Mouse (Mus musculus) c-Kit-positive CD71-positive TER-119-positive erythroid progenitor cells, embryonic 14.5 days (primary cell): ENCODE measurements at regions not wholly inside any gene's neighbourhood (a gene's known extent, or its start where the extent isn't known, plus 50 kb on each side); places are given as distances from the start of the nearest gene placed in this dataset.

Experiments
- DNase-seq: peaks from one replicate; pipeline ENCODE4 v3.0.0-alpha.2; 2013; ENCODE audit warnings: low spot score

GRCm38 (mm10) chr3:51019650-51020346 lies 204.4 kb upstream of the Noct start:
- no peak for DNase-seq

GRCm38 (mm10) chr3:51024655-51025054 lies 199.6 kb upstream of the Noct start:
- no peak for DNase-seq

GRCm38 (mm10) chr3:51031821-51032220 lies 192.4 kb upstream of the Noct start:
- no peak for DNase-seq

GRCm38 (mm10) chr3:51033292-51033691 lies 191.0 kb upstream of the Noct start:
- no peak for DNase-seq

- DNase-seq = no peak
Observed at GRCm38 (mm10) chr3:51036700-51037306, 187.4 kb upstream of the Noct start.

GRCm38 (mm10) chr3:51042223-51042846 lies 181.9 kb upstream of the Noct start:
- no peak for DNase-seq

GRCm38 (mm10) chr3:51048739-51049138 lies 175.5 kb upstream of the Noct start:
- DNase-seq = no peak

- DNase-seq = no peak
Observed at GRCm38 (mm10) chr3:51050156-51050555, 174.1 kb upstream of the Noct start.

- no peak for DNase-seq
Observed at GRCm38 (mm10) chr3:51055004-51055403, 169.2 kb upstream of the Noct start.

- no peak for DNase-seq
Observed at GRCm38 (mm10) chr3:51064201-51064600, 160.0 kb upstream of the Noct start.

GRCm38 (mm10) chr3:51066373-51066772 lies 157.9 kb upstream of the Noct start:
- DNase-seq = no peak

- no peak for DNase-seq
Observed at GRCm38 (mm10) chr3:51072417-51072816, 151.8 kb upstream of the Noct start.

- no peak for DNase-seq
Observed at GRCm38 (mm10) chr3:51073003-51073679, 151.1 kb upstream of the Noct start.

- DNase-seq = no peak
Observed at GRCm38 (mm10) chr3:51073743-51074319, 150.4 kb upstream of the Noct start.

- no peak for DNase-seq
Observed at GRCm38 (mm10) chr3:51075219-51075920, 148.9 kb upstream of the Noct start.

GRCm38 (mm10) chr3:51078459-51078858 lies 145.8 kb upstream of the Noct start:
- no peak for DNase-seq

GRCm38 (mm10) chr3:51080415-51080814 lies 143.8 kb upstream of the Noct start:
- DNase-seq = no peak

GRCm38 (mm10) chr3:51080855-51081254 lies 143.4 kb upstream of the Noct start:
- no peak for DNase-seq

- DNase-seq = no peak
Observed at GRCm38 (mm10) chr3:51082831-51083575, 141.2 kb upstream of the Noct start.

GRCm38 (mm10) chr3:51083583-51083982 lies 140.7 kb upstream of the Noct start:
- DNase-seq = no peak

GRCm38 (mm10) chr3:51086441-51086849 lies 137.8 kb upstream of the Noct start:
- DNase-seq = no peak
